Mouse (Mus musculus) hindbrain, embryonic 16.5 days (tissue): Measurements from ENCODE around the gene Epha2. TPM values are rescaled to one million over a fixed set of nuclear protein-coding genes. Genes with fewer than 3 reads are reported as not detected.

Experiments
- ATAC-seq: fragments of 200-750 bp; cut with Nextera tagmentation; 2 replicates; pipeline ENCODE4 v1.8.0; 2017; ENCODE audit warnings: moderate TSS enrichment, moderate library complexity
- H3K27ac ChIP-seq: fragments of 300-500 bp; sonication (generic); 2 replicates; pipeline ENCODE4 v1.5.1; 2014; ENCODE audit warnings: low read depth, mild to moderate bottlenecking, control low read depth, low read length, moderate library complexity
- H3K27me3 ChIP-seq: fragments of 300-500 bp; sonication (generic); replicated peaks from 2 replicates; pipeline ENCODE4 v1.6.1; 2014; ENCODE audit warnings: low read length; ENCODE audit not compliant: control insufficient read depth, insufficient read depth
- H3K36me3 ChIP-seq: fragments of 300-500 bp; sonication (generic); 2 replicates; pipeline ENCODE4 v1.6.1; 2014; ENCODE audit warnings: mild to moderate bottlenecking, low read length, moderate library complexity, mixed read lengths; ENCODE audit not compliant: control insufficient read depth, insufficient read depth
- H3K4me1 ChIP-seq: fragments of 300-500 bp; sonication (generic); 2 replicates; pipeline ENCODE4 v1.6.1; 2014; ENCODE audit warnings: low read depth, low read length; ENCODE audit not compliant: control insufficient read depth, insufficient read depth
- H3K4me2 ChIP-seq: fragments of 300-500 bp; sonication (generic); 2 replicates; pipeline ENCODE4 v1.6.1; 2014; ENCODE audit warnings: mild to moderate bottlenecking, low read length, control low read depth, moderate library complexity
- H3K4me3 ChIP-seq: fragments of 300-500 bp; sonication (generic); 2 replicates; pipeline ENCODE4 v1.5.1; 2014; ENCODE audit warnings: mild to moderate bottlenecking, low read length, control low read depth, moderate library complexity
- H3K9ac ChIP-seq: fragments of 300-500 bp; sonication (generic); 2 replicates; pipeline ENCODE4 v1.6.1; 2014; ENCODE audit warnings: low read depth, mild to moderate bottlenecking, control low read depth, low read length, moderate library complexity
- H3K9me3 ChIP-seq: fragments of 300-500 bp; sonication (generic); 2 replicates; pipeline ENCODE4 v1.6.1; 2014; ENCODE audit warnings: mild to moderate bottlenecking, low read length, moderate library complexity; ENCODE audit not compliant: control insufficient read depth
- WGBS: fragments of 180-500 bp; shearing (Covaris S2); extraction: QIAGEN DNeasy Blood & Tissue Kit; methylation state at CpG from one replicate; pipeline ENCODE4 v1.1.7; 2014; 5-methylcytosine and 5-hydroxymethylcytosine counted together
- polyA plus RNA-seq: library from polyadenylated mRNA; unstranded; fragments of >200 nt; fragmentation: Nextera tagmentation; extraction: Ambion mirVana; gene quantifications from 2 replicates; pipeline ENCODE4 v1.2.1, GENCODE M21; 2015

The Epha2 gene
- polyA plus RNA-seq, 1 experiment from 2014 or later: 1.1 TPM

- Histone ChIP-seq H3K27ac (no peak overlapping the region), H3K27me3 (0 out of 2 replicates have a peak, but pooled peaks cover 2% of the 10 kb centered on the region), H3K4me2 (no peak overlapping the region), H3K4me1 (peaks cover 2% of the 10 kb centered on the region; the same call in 1 of the 2 replicates), H3K9me3 (no peaks in the 10 kb centered on the region), H3K36me3 (no peaks in the 10 kb centered on the region), H3K9ac (no peak overlapping the region), H3K4me3 (no peak overlapping the region)
- ATAC-seq: no peak
Observed at GRCm38 (mm10) chr4:141357811-141358210, 56.8 kb downstream of the Epha2 start.

GRCm38 (mm10) chr4:141359222-141359621 is 58.2 kb downstream of the Epha2 start:
- no peak overlapping the region for H3K27ac ChIP-seq
- H3K9me3 ChIP-seq: no peaks in the 10 kb centered on the region
- no peaks in the 10 kb centered on the region for H3K36me3 ChIP-seq
- 87% methylated on average over 6 of the region's 6 CpGs for WGBS
- H3K4me1 ChIP-seq: peaks cover 2% of the 10 kb centered on the region; the same call in 1 of the 2 replicates
- H3K9ac ChIP-seq: no peak overlapping the region
- peaks cover 4% of the 10 kb centered on the region for H3K27me3 ChIP-seq
- no peak for ATAC-seq
- H3K4me3 ChIP-seq: no peak overlapping the region
- no peak overlapping the region for H3K4me2 ChIP-seq

GRCm38 (mm10) chr4:141360846-141361245 is 59.8 kb downstream of the Epha2 start:
- Histone ChIP-seq H3K4me2 (no peak overlapping the region), H3K4me1 (peaks cover 2% of the 10 kb centered on the region; the same call in 1 of the 2 replicates), H3K9ac (no peak overlapping the region), H3K36me3 (no peaks in the 10 kb centered on the region), H3K4me3 (no peak overlapping the region), H3K27ac (no peak overlapping the region), H3K27me3 (peaks cover 10% of the 10 kb centered on the region), H3K9me3 (no peaks in the 10 kb centered on the region)
- ATAC-seq: no peak
- WGBS: 30% methylated on average over 7 of the region's 7 CpGs

GRCm38 (mm10) chr4:141362937-141363548 is 62.0 kb downstream of the Epha2 start:
- 0 out of 2 replicates have a peak, but pooled peaks have one; percentile 28 for ATAC-seq
- no peaks in the 10 kb centered on the region for H3K9me3 ChIP-seq
- H3K27me3 ChIP-seq: peaks cover 17% of the 10 kb centered on the region
- H3K4me1 ChIP-seq: peaks cover 6% of the 10 kb centered on the region; the same call in 1 of the 2 replicates
- H3K9ac ChIP-seq: no peak overlapping the region; the same call in 1 of the 2 replicates
- no peaks in the 10 kb centered on the region for H3K36me3 ChIP-seq
- H3K4me2 ChIP-seq: no peak overlapping the region
- WGBS: 25% methylated on average over 11 of the region's 11 CpGs
- H3K4me3 ChIP-seq: no peak overlapping the region
- no peak overlapping the region for H3K27ac ChIP-seq

- WGBS: 43% methylated on average over 8 of the region's 8 CpGs
- H3K36me3 ChIP-seq: no peaks in the 10 kb centered on the region
Observed at GRCm38 (mm10) chr4:141365126-141365525, 64.1 kb downstream of the Epha2 start.

GRCm38 (mm10) chr4:141365876-141366275 is 64.8 kb downstream of the Epha2 start:
- Histone ChIP-seq H3K4me2 (no peak overlapping the region), H3K27ac (no peak overlapping the region), H3K4me3 (no peak overlapping the region), H3K9me3 (no peaks in the 10 kb centered on the region), H3K9ac (no peak overlapping the region), H3K4me1 (peaks cover 7% of the 10 kb centered on the region; the same call in 1 of the 2 replicates), H3K27me3 (peaks cover 15% of the 10 kb centered on the region), H3K36me3 (no peaks in the 10 kb centered on the region)
- no peak for ATAC-seq
- WGBS: 51% methylated on average over 7 of the region's 7 CpGs

More at GRCm38 (mm10) chr4:141365126-141365525, 64.1 kb downstream of the Epha2 start:
- Histone ChIP-seq H3K9me3 (no peaks in the 10 kb centered on the region), H3K27ac (no peak overlapping the region), H3K4me3 (no peak overlapping the region), H3K4me1 (peaks cover 7% of the 10 kb centered on the region; the same call in 1 of the 2 replicates), H3K9ac (no peak overlapping the region), H3K27me3 (peaks cover 17% of the 10 kb centered on the region), H3K4me2 (no peak overlapping the region)
- no peak for ATAC-seq

GRCm38 (mm10) chr4:141367997-141368791 is 67.2 kb downstream of the Epha2 start, which contains the start of gene Fam131c:
Fam131c (plus strand) TSS chr4:141368220.
- peak; percentile 66 for ATAC-seq
- H3K9ac ChIP-seq: peak within 1 kb of the TSS; percentile 81
- peak within 1 kb of the TSS; percentile 16; the same call in 1 of the 2 replicates for H3K27ac ChIP-seq
- H3K9me3 ChIP-seq: no peaks in the 10 kb centered on the region
- H3K4me3 ChIP-seq: peak within 1 kb of the TSS; percentile 66
- peaks cover 15% of the 10 kb centered on the region for H3K27me3 ChIP-seq
- under 1% methylated on average over 45 of the region's 71 CpGs for WGBS
- H3K36me3 ChIP-seq: no peaks in the 10 kb centered on the region
- H3K4me2 ChIP-seq: peak within 1 kb of the TSS; percentile 82
- H3K4me1 ChIP-seq: peaks cover 7% of the 10 kb centered on the region; the same call in 1 of the 2 replicates

GRCm38 (mm10) chr4:141372426-141372825 is 71.4 kb downstream of the Epha2 start:
- WGBS: 88% methylated on average over 5 of the region's 5 CpGs
- Histone ChIP-seq H3K4me2 (no peak overlapping the region), H3K4me1 (peaks cover 7% of the 10 kb centered on the region; the same call in 1 of the 2 replicates), H3K9ac (no peak overlapping the region), H3K27me3 (no peaks in the 10 kb centered on the region), H3K36me3 (no peaks in the 10 kb centered on the region), H3K4me3 (no peak overlapping the region), H3K9me3 (no peaks in the 10 kb centered on the region), H3K27ac (no peak overlapping the region)
- ATAC-seq: no peak
